Mouse (Mus musculus) neural tube, embryonic 15.5 days (tissue): ENCODE results near the gene Sppl3. TPM values are rescaled to one million over a fixed set of nuclear protein-coding genes. Genes with fewer than 3 reads are reported as not detected.
"Not testable (repeated sequence)": the region's sequence is repeated elsewhere in the genome, so short reads cannot be mapped to it uniquely, and the experiment has no call there.

Experiments
- ATAC-seq: fragments of 200-750 bp; cut with Nextera tagmentation; 2 replicates; pipeline ENCODE4 v1.8.0; 2017; ENCODE audit warnings: mild to moderate bottlenecking, moderate TSS enrichment, moderate library complexity; ENCODE audit not compliant: low FRiP score
- H3K27ac ChIP-seq: fragments of 300-500 bp; sonication (generic); replicated peaks from 2 replicates; pipeline ENCODE4 v1.5.1; 2015; ENCODE audit warnings: mild to moderate bottlenecking, inconsistent platforms
- H3K27me3 ChIP-seq: fragments of 300-500 bp; sonication (generic); replicated peaks from 2 replicates; pipeline ENCODE4 v1.6.1; 2015; ENCODE audit warnings: inconsistent platforms
- H3K36me3 ChIP-seq: fragments of 300-500 bp; sonication (generic); 2 replicates; pipeline ENCODE4 v1.6.1; 2015; ENCODE audit warnings: inconsistent platforms
- H3K4me1 ChIP-seq: fragments of 300-500 bp; sonication (generic); 2 replicates; pipeline ENCODE4 v1.6.1; 2015; ENCODE audit warnings: inconsistent platforms
- H3K4me2 ChIP-seq: fragments of 300-500 bp; sonication (generic); 2 replicates; pipeline ENCODE4 v1.6.1; 2015; ENCODE audit warnings: inconsistent platforms, mild to moderate bottlenecking, moderate library complexity
- H3K4me3 ChIP-seq: fragments of 300-500 bp; sonication (generic); replicated peaks from 2 replicates; pipeline ENCODE4 v1.5.1; 2015; ENCODE audit warnings: mild to moderate bottlenecking, inconsistent platforms
- H3K9ac ChIP-seq: fragments of 300-500 bp; sonication (generic); replicated peaks from 2 replicates; pipeline ENCODE4 v1.6.1; 2015; ENCODE audit warnings: mild to moderate bottlenecking, inconsistent platforms
- H3K9me3 ChIP-seq: fragments of 300-500 bp; sonication (generic); replicated peaks from 2 replicates; pipeline ENCODE4 v1.6.1; 2016; ENCODE audit warnings: inconsistent platforms
- WGBS: fragments of 180-500 bp; shearing (Covaris S2); methylation state at CpG from one replicate; pipeline ENCODE4 v1.1.7; 2015; ENCODE audit warnings: mixed read lengths; 5-methylcytosine and 5-hydroxymethylcytosine counted together
- polyA plus RNA-seq: library from polyadenylated mRNA; unstranded; fragments of >200 nt; fragmentation: Nextera tagmentation; extraction: Ambion mirVana; gene quantifications from 2 replicates; pipeline ENCODE4 v1.2.1, GENCODE M21; 2015

The Sppl3 gene
- polyA plus RNA-seq, 1 experiment from 2014 or later: 30.9 TPM

DNA sequence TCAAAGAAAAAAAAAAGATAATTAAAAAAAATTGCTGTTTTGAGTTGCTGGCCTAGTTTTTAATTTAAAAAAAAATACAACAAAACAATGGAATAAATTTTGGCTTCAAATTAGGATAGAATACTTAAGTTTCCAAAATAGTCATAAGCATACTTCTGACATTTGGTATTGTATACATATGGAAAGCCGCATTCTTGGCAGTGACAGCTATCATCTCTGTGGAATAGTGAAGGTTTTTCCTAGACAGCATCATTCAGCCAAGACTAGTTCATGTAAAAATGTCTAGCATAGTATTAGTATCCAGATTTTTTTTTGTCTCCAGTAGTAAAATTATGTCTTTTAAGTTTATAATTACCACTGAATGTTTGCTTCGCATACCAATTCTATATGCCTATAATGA, 74.7 kb downstream of the Sppl3 start:
- no peak overlapping the region for H3K4me3 ChIP-seq
- no peak overlapping the region for H3K27ac ChIP-seq
- peaks cover 67% of the 10 kb centered on the region for H3K36me3 ChIP-seq
- no peaks in the 10 kb centered on the region for H3K27me3 ChIP-seq
- H3K4me2 ChIP-seq: no peak overlapping the region
- H3K4me1 ChIP-seq: no peaks in the 10 kb centered on the region
- H3K9ac ChIP-seq: no peak overlapping the region
- no peak for ATAC-seq
- H3K9me3 ChIP-seq: no peaks in the 10 kb centered on the region
- 100% methylated on average over 2 of the region's 2 CpGs for WGBS

DNA sequence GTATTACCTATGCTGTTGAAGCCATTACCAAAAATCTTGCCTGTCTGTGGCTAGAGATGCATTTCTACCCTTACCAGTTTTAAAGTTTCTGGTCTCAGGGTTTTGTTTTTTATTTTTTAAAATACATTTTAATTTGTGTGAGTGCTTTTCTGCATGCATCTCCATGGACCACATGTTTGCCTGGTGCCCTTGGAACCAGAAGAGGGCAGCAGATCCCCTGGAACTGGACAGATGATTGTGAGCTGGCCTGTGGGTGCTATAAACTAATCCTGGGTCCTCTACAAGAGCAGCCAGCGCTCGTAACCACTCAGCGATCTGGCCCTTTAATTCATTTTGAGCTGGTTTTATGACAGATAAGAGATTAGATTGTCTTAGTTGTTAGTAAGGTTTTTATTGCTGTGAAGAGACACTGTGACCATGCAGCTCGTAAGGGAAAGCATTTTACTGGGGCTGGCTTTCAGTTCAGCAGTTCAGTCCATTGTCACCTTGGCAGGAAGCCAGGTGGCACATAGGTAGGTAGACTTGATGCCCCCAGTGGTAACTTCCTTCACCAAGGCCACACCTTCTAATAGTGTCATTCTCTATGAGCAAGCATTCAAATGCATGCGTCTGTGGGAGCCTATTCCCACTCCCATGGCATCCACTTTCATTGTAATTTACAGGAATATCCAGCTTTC, 78.8 kb downstream of the Sppl3 start:
- Histone ChIP-seq H3K36me3 (peaks cover 69% of the 10 kb centered on the region), H3K9me3 (no peaks in the 10 kb centered on the region), H3K4me2 (no peak overlapping the region), H3K9ac (no peak overlapping the region), H3K27me3 (no peaks in the 10 kb centered on the region), H3K4me3 (no peak overlapping the region), H3K4me1 (no peaks in the 10 kb centered on the region), H3K27ac (no peak overlapping the region)
- ATAC-seq: no peak
- 76% methylated on average over 5 of the region's 5 CpGs for WGBS

DNA sequence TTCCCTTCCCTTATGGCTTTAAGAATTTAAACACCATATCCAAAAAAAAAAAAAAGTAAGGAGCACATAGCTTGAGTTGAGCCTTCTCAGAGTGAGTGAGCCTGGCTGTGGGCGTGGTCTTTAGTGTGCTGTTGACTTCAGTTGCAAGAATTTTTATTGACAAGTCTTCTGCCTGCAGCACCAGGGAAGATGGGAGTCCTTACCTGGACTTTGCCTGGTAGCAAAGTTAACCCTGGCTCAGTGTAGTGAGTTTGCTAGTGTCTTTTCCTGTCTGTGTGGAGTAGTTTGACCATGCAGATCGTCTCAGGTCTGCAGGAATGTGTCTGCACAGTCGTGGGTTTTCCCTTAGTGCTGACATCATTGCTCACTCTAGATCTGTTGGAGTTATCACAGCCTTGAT, 80.1 kb downstream of the Sppl3 start:
- Histone ChIP-seq H3K27ac (no peak overlapping the region), H3K27me3 (no peaks in the 10 kb centered on the region), H3K4me3 (no peak overlapping the region), H3K36me3 (peaks cover 73% of the 10 kb centered on the region), H3K9me3 (no peaks in the 10 kb centered on the region), H3K4me2 (no peak overlapping the region), H3K4me1 (no peaks in the 10 kb centered on the region), H3K9ac (no peak overlapping the region)
- WGBS: 73% methylated on average over 3 of the region's 3 CpGs
- ATAC-seq: no peak

DNA sequence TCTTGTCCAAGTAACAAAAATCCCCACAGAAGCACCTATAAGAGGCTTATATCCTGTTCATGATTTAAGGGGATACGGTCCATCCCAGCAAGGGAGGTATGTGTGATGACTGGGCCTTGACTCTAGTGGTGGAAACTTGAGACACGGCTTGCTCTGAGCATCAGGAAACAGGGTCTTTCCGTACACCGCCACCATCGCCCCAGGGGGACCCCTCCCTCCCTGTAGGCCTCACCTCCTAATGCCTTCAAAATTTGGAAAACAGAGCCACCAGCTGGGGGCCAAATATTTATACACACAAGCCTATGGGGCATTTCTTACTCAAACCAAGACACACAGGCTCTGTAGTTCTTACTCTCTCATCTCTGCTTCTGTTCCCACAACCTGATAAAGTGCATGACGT, 80.8 kb downstream of the Sppl3 start:
- H3K4me3 ChIP-seq: no peak overlapping the region
- H3K9ac ChIP-seq: no peak overlapping the region
- ATAC-seq: no peak
- 88% methylated on average over 6 of the region's 6 CpGs for WGBS
- no peaks in the 10 kb centered on the region for H3K9me3 ChIP-seq
- H3K4me2 ChIP-seq: no peak overlapping the region
- H3K27ac ChIP-seq: no peak overlapping the region
- no peaks in the 10 kb centered on the region for H3K4me1 ChIP-seq
- no peaks in the 10 kb centered on the region for H3K27me3 ChIP-seq
- H3K36me3 ChIP-seq: peaks cover 73% of the 10 kb centered on the region

DNA sequence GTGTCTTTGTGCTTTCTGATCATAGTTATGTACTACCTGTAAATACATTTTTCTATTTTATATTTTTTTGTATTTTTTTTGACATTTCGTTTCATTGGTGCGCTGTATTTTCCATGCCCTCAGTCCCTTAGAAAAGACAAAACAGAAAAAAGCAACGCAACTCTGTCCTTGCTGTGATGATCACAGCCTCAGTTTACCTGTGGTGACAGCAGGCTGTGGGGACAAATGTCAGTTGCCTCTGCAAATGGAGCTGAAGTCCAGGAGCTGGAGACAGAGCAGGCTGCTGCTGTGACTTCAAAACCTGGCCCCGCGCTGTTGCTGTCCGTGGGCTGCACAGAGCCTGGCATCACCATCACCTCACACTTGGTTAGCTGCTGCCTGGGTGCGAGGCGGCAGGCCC, 87.3 kb downstream of the Sppl3 start, which contains the start of gene Gm10401:
Gm10401 (minus strand) TSS at position 101 of the 400 bp plus-strand sequence.
- H3K4me1 ChIP-seq: no peaks in the 10 kb centered on the region
- no peak within 1 kb of the TSS for H3K4me3 ChIP-seq
- H3K9ac ChIP-seq: no peak within 1 kb of the TSS
- no peak within 1 kb of the TSS for H3K4me2 ChIP-seq
- no peaks in the 10 kb centered on the region for H3K27me3 ChIP-seq
- H3K36me3 ChIP-seq: peaks cover 64% of the 10 kb centered on the region
- WGBS: 98% methylated on average over 8 of the region's 8 CpGs
- no peak within 1 kb of the TSS for H3K27ac ChIP-seq
- no peaks in the 10 kb centered on the region for H3K9me3 ChIP-seq
- ATAC-seq: no peak

DNA sequence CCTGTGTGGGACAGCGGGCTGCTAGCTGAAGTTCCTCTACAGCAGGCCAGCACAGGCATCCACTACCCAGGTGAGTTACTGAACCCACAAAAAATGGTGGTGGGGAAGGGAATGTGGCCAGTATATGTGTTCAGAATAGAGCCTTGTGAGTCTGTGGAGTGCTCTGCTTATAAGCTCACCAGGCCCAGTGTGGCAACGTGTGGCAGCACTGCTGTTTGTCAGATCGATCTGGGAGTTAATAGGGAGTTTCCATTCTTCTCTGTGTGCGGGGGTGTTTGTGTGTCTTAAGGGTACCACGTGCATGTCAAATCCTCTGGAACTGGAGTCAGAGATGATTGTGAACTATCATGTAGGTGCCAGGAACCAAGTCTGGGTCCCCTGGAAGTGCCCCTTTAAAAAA, 88.6 kb downstream of the Sppl3 start:
- Histone ChIP-seq H3K9me3 (no peaks in the 10 kb centered on the region), H3K9ac (no peak overlapping the region), H3K27ac (no peak overlapping the region), H3K27me3 (no peaks in the 10 kb centered on the region), H3K4me3 (no peak overlapping the region), H3K4me2 (no peak overlapping the region), H3K36me3 (peaks cover 63% of the 10 kb centered on the region), H3K4me1 (no peaks in the 10 kb centered on the region)
- ATAC-seq: no peak
- 86% methylated on average over 5 of the region's 5 CpGs for WGBS

DNA sequence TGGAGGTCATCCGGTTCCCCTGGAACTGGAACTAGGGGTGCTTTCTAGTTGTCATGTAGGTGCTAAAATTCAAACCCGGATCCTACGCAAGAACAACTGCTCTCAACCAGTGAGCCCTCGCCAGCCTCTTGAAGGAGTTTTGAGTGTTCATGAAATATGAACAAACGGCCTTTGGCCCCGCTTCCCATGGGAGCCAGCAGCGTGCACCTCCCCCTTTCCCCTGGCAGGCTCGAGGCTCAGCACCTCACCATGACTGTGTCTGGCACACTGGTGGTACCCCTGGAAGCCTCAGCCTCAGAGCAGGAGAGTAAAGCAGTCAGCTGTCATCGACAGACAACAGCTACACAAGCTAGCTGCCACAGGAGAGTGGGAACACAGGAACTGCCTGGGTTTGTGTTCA, 89.1 kb downstream of the Sppl3 start:
- Histone ChIP-seq H3K27me3 (no peaks in the 10 kb centered on the region), H3K27ac (no peak overlapping the region), H3K4me1 (no peaks in the 10 kb centered on the region), H3K9ac (no peak overlapping the region), H3K4me3 (no peak overlapping the region), H3K36me3 (peaks cover 60% of the 10 kb centered on the region), H3K9me3 (no peaks in the 10 kb centered on the region), H3K4me2 (no peak overlapping the region)
- WGBS: 91% methylated on average over 9 of the region's 9 CpGs
- no peak for ATAC-seq

DNA sequence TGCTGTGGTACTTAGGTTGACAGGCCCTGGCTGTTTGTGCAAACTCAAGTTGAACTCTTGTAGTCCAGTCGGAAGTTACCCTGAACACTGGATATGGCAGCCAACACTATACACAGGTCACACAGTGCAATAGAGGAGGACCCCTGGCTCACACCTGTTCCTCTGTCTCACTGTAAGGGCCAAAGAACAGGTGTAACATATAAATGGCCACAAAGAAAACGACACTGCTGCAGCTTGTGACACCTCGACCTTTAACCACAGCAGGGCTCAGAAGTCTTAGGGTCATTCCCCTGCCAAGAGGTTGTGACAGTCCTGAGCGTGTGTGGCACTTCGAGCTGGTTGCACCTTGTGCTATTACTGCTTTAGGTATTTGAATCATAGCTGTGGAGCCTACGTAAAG, 89.5 kb downstream of the Sppl3 start:
- no peak overlapping the region for H3K4me2 ChIP-seq
- peaks cover 55% of the 10 kb centered on the region for H3K36me3 ChIP-seq
- no peaks in the 10 kb centered on the region for H3K4me1 ChIP-seq
- no peak for ATAC-seq
- H3K27me3 ChIP-seq: no peaks in the 10 kb centered on the region
- no peak overlapping the region for H3K4me3 ChIP-seq
- no peak overlapping the region for H3K27ac ChIP-seq
- no peak overlapping the region for H3K9ac ChIP-seq
- H3K9me3 ChIP-seq: no peaks in the 10 kb centered on the region
- 86% methylated on average over 6 of the region's 6 CpGs for WGBS

DNA sequence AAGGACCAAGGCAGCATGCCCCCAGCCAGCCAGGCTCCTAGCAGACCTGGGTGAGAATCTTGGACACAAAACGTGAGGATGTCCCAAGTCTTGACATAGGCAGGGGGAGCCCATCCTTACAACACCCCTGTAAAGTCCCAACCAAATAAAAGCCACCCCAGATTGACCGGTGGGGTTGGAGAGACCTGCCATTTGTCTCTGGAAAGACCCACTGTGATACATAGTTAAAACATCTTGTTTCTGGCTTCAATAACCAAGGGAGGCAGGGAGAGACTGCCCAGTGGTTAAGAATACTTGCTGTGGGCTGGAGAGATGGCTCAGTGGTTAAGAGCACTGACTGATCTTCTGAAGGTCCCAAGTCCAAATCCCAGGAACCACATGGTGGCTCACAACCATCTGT, 91.3 kb downstream of the Sppl3 start:
- 90% methylated on average over 2 of the region's 2 CpGs for WGBS
- H3K4me2 ChIP-seq: no peak overlapping the region
- no peaks in the 10 kb centered on the region for H3K27me3 ChIP-seq
- H3K4me1 ChIP-seq: no peaks in the 10 kb centered on the region
- H3K36me3 ChIP-seq: peaks cover 37% of the 10 kb centered on the region
- H3K9me3 ChIP-seq: no peaks in the 10 kb centered on the region
- H3K27ac ChIP-seq: no peak overlapping the region
- H3K4me3 ChIP-seq: no peak overlapping the region
- no peak overlapping the region for H3K9ac ChIP-seq
- no peak for ATAC-seq

DNA sequence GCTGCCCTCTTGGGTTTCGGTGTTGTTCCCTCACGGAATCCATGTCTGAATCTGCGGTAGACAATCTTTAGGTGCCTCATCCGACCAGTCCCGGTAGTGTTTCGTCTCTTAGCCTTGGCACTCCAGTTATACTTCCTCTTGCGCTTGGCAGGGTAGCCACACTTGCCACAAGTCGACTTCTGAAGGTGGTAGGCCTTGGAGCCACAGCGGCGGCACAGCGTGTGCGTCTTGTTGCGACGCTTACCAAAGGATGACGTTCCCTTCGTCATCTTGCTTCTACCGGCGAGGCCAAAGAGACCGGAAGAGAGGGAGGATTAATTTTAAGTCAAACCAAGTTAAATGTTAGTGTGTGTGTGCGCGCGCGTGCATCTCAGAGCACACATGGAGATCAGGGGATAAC, 92.3 kb downstream of the Sppl3 start:
- H3K9ac ChIP-seq, H3K27me3 ChIP-seq, H3K9me3 ChIP-seq, H3K27ac ChIP-seq, H3K4me1 ChIP-seq, H3K4me2 ChIP-seq, ATAC-seq, H3K4me3 ChIP-seq: not testable (repeated sequence)
- H3K36me3 ChIP-seq: peaks cover 27% of the 10 kb centered on the region
- 96% methylated on average over 23 of the region's 23 CpGs for WGBS

DNA sequence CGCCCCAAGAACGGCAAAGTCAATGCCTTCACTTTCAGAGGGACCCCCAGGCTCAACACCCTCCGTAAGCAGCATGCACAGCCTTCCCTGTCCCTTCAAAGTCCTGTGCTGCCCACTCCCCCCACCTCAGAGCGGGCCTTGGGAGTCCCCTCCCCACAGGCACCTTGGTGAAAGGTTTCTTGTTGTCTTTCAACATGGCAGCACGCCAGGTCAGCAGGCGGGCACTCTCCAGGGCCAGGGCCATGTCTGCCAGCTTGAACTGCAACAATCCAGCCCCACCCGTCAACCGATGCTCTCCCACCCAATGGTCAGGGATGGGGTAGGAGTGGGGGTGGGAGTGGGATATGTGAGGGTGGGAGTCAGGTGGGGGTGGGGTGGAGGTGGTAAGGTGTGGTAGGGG, 100.2 kb downstream of the Sppl3 start:
- H3K36me3 ChIP-seq: peaks cover 14% of the 10 kb centered on the region
- no peak overlapping the region for H3K4me2 ChIP-seq
- H3K4me1 ChIP-seq: no peaks in the 10 kb centered on the region
- H3K9ac ChIP-seq: no peak overlapping the region
- WGBS: 89% methylated on average over 8 of the region's 8 CpGs
- no peak overlapping the region for H3K27ac ChIP-seq
- no peak overlapping the region for H3K4me3 ChIP-seq
- H3K9me3 ChIP-seq: no peaks in the 10 kb centered on the region
- H3K27me3 ChIP-seq: no peaks in the 10 kb centered on the region
- ATAC-seq: no peak

DNA sequence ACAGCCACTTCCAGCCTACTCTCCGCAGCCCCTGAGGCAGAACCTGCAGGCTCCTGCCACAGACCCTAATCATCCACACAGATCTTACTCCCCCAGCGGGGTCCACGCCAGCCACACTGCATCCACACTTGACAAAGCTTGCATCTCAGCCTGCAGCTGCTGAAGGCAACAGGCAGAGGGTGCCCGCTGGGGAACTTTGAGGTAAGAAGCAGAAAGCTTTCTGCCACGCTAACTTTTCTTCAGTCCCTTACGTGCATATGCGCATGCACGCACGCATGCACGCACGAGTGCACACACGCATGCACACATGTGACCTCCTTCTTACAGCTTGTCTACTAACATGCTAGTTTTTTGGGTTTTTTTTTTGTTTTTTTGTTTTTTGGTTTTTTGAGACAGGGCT, 102.3 kb downstream of the Sppl3 start:
- no peaks in the 10 kb centered on the region for H3K4me1 ChIP-seq
- 93% methylated on average over 12 of the region's 12 CpGs for WGBS
- H3K4me2 ChIP-seq: no peak overlapping the region
- no peak overlapping the region for H3K9ac ChIP-seq
- H3K27ac ChIP-seq: no peak overlapping the region
- no peaks in the 10 kb centered on the region for H3K27me3 ChIP-seq
- no peaks in the 10 kb centered on the region for H3K9me3 ChIP-seq
- no peak for ATAC-seq
- no peak overlapping the region for H3K4me3 ChIP-seq
- peaks cover 18% of the 10 kb centered on the region for H3K36me3 ChIP-seq

DNA sequence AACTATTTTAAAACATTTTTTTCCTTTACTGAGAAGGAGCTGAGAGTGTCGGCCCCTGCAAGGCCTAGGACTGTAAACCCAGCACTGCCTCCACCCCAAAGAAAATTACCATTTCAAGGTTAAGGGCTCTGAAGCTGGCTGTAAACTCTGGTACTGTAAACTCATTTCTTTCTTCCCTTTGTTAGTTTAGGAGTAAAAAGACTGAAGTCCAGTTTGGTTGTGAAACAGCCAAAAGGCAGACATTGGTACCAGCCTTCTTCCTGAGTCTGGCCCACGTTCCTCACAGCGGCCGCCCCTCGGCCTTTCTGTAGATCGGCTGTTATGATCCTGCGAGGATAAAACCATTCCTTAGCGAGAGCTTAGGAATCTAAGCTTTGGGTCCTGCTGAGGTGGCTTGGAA, 103.6 kb downstream of the Sppl3 start:
- peaks cover 8% of the 10 kb centered on the region for H3K4me1 ChIP-seq
- no peak overlapping the region for H3K9ac ChIP-seq
- H3K4me3 ChIP-seq: no peak overlapping the region
- H3K4me2 ChIP-seq: no peak overlapping the region
- no peak for ATAC-seq
- WGBS: 92% methylated on average over 8 of the region's 8 CpGs
- H3K27me3 ChIP-seq: no peaks in the 10 kb centered on the region
- no peaks in the 10 kb centered on the region for H3K9me3 ChIP-seq
- peaks cover 18% of the 10 kb centered on the region for H3K36me3 ChIP-seq
- H3K27ac ChIP-seq: no peak overlapping the region
